Mouse (Mus musculus) liver, embryonic 12.5 days (tissue): ENCODE measurements around the gene Ppp1r36. TPM values are rescaled to one million over a fixed set of nuclear protein-coding genes. Genes with fewer than 3 reads are reported as not detected.
"Not testable (repeated sequence)": the region's sequence is repeated elsewhere in the genome, so short reads cannot be mapped to it uniquely, and the experiment has no call there.

Experiments
- ATAC-seq: fragments of 200-750 bp; cut with Nextera tagmentation; 2 replicates; pipeline ENCODE4 v1.8.0; 2017; ENCODE audit warnings: moderate number of reproducible peaks, mild to moderate bottlenecking, moderate library complexity
- H3K27ac ChIP-seq: fragments of 300-500 bp; sonication (generic); 2 replicates; pipeline ENCODE4 v1.5.1; 2016; ENCODE audit warnings: mild to moderate bottlenecking
- H3K27me3 ChIP-seq: fragments of 300-500 bp; sonication (generic); replicated peaks from 2 replicates; pipeline ENCODE4 v1.6.1; 2016; ENCODE audit warnings: mild to moderate bottlenecking, moderate library complexity
- H3K36me3 ChIP-seq: fragments of 300-500 bp; sonication (generic); 2 replicates; pipeline ENCODE4 v1.6.1; 2016; ENCODE audit warnings: mild to moderate bottlenecking, moderate library complexity
- H3K4me1 ChIP-seq: fragments of 300-500 bp; sonication (generic); 2 replicates; pipeline ENCODE4 v1.6.1; 2016
- H3K4me2 ChIP-seq: fragments of 300-500 bp; sonication (generic); 2 replicates; pipeline ENCODE4 v1.6.1; 2016; ENCODE audit warnings: mild to moderate bottlenecking, moderate library complexity
- H3K4me3 ChIP-seq: fragments of 300-500 bp; sonication (generic); 2 replicates; pipeline ENCODE4 v1.5.1; 2016; ENCODE audit warnings: mild to moderate bottlenecking, moderate library complexity
- H3K9ac ChIP-seq: fragments of 300-500 bp; sonication (generic); 2 replicates; pipeline ENCODE4 v1.6.1; 2016; ENCODE audit warnings: mild to moderate bottlenecking, moderate library complexity
- H3K9me3 ChIP-seq: fragments of 300-500 bp; sonication (generic); replicated peaks from 2 replicates; pipeline ENCODE4 v1.6.1; 2016; ENCODE audit warnings: mild to moderate bottlenecking, moderate library complexity
- WGBS: fragments of 180-500 bp; shearing (Covaris S2); methylation state at CpG from one replicate; pipeline ENCODE4 v1.1.7; 2016; ENCODE audit not compliant: insufficient replicate concordance; 5-methylcytosine and 5-hydroxymethylcytosine counted together
- polyA plus RNA-seq: library from polyadenylated mRNA; unstranded; fragments of >200 nt; fragmentation: Nextera tagmentation; extraction: Ambion mirVana; gene quantifications from 2 replicates; pipeline ENCODE4 v1.2.1, GENCODE M21; 2016

Ppp1r36 gene
- polyA plus RNA-seq, 1 experiment from 2014 or later = 0.18 TPM

GRCm38 (mm10) chr12:76430879-76431406 lies 13.6 kb downstream of the Ppp1r36 start:
- H3K9ac ChIP-seq = no peak overlapping the region
- peaks cover 53% of the 10 kb centered on the region for H3K27me3 ChIP-seq
- H3K9me3 ChIP-seq = no peaks in the 10 kb centered on the region
- no peaks in the 10 kb centered on the region for H3K4me1 ChIP-seq
- H3K4me3 ChIP-seq = no peak overlapping the region
- no peak overlapping the region for H3K27ac ChIP-seq
- ATAC-seq = no peak
- H3K4me2 ChIP-seq = no peak overlapping the region
- WGBS = 45% methylated on average over 5 of the region's 5 CpGs
- H3K36me3 ChIP-seq = no peaks in the 10 kb centered on the region

- H3K4me2 ChIP-seq = no peak overlapping the region
- no peak for ATAC-seq
Observed at GRCm38 (mm10) chr12:76431431-76431830, 14.1 kb downstream of the Ppp1r36 start.

GRCm38 (mm10) chr12:76434111-76434510 lies 16.8 kb downstream of the Ppp1r36 start:
- no peak for ATAC-seq
- no peaks in the 10 kb centered on the region for H3K4me1 ChIP-seq
- no peaks in the 10 kb centered on the region for H3K36me3 ChIP-seq
- H3K27me3 ChIP-seq = peaks cover 54% of the 10 kb centered on the region
- H3K4me2 ChIP-seq = no peak overlapping the region
- H3K9me3 ChIP-seq = no peaks in the 10 kb centered on the region
- WGBS = 38% methylated on average over 7 of the region's 7 CpGs
- no peak overlapping the region for H3K4me3 ChIP-seq
- H3K9ac ChIP-seq = no peak overlapping the region
- no peak overlapping the region for H3K27ac ChIP-seq

More at GRCm38 (mm10) chr12:76431431-76431830, 14.1 kb downstream of the Ppp1r36 start:
- H3K4me1 ChIP-seq = no peaks in the 10 kb centered on the region
- no peak overlapping the region for H3K27ac ChIP-seq
- H3K27me3 ChIP-seq = peaks cover 53% of the 10 kb centered on the region
- H3K36me3 ChIP-seq = no peaks in the 10 kb centered on the region
- H3K4me3 ChIP-seq = no peak overlapping the region
- 69% methylated on average over 6 of the region's 6 CpGs for WGBS
- no peaks in the 10 kb centered on the region for H3K9me3 ChIP-seq
- no peak overlapping the region for H3K9ac ChIP-seq

DNA sequence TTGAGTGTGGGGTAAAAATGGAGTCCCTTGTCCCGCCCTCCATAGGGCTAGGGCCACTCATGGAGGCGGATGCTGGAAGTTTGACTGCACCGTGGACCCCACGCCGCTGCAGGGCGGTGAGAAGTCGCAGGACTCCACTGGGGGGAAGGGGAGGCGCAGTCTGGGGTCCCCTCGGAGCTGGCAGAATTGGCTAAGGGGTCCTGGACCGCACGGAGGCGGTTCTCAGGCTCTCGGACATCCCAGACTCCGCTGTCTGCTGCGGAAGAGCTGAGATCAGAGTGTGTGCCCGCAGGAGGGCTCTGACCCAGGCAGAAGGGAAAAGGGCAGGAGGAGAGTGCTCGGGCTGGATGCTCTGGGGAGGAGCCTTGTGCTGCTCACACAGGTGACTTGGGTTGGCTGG lies 17.7 kb downstream of the Ppp1r36 start:
- no peaks in the 10 kb centered on the region for H3K36me3 ChIP-seq
- 4% methylated on average over 17 of the region's 17 CpGs for WGBS
- ATAC-seq = no peak
- H3K9ac ChIP-seq = no peak overlapping the region
- no peaks in the 10 kb centered on the region for H3K4me1 ChIP-seq
- H3K27me3 ChIP-seq = peaks cover 54% of the 10 kb centered on the region
- no peaks in the 10 kb centered on the region for H3K9me3 ChIP-seq
- no peak overlapping the region for H3K27ac ChIP-seq
- peak overlapping the region; percentile 36 for H3K4me3 ChIP-seq
- H3K4me2 ChIP-seq = peak overlapping the region; percentile 54

- Histone ChIP-seq H3K4me3 (no peak overlapping the region), H3K27ac (no peak overlapping the region), H3K9ac (no peak overlapping the region), H3K9me3 (no peaks in the 10 kb centered on the region), H3K27me3 (peaks cover 54% of the 10 kb centered on the region), H3K4me2 (peak overlapping the region; percentile 54; the same call in 1 of the 2 replicates), H3K36me3 (no peaks in the 10 kb centered on the region), H3K4me1 (no peaks in the 10 kb centered on the region)
- 45% methylated on average over 8 of the region's 8 CpGs for WGBS
- ATAC-seq = no peak
Observed at GRCm38 (mm10) chr12:76435549-76435948, 18.2 kb downstream of the Ppp1r36 start.

DNA sequence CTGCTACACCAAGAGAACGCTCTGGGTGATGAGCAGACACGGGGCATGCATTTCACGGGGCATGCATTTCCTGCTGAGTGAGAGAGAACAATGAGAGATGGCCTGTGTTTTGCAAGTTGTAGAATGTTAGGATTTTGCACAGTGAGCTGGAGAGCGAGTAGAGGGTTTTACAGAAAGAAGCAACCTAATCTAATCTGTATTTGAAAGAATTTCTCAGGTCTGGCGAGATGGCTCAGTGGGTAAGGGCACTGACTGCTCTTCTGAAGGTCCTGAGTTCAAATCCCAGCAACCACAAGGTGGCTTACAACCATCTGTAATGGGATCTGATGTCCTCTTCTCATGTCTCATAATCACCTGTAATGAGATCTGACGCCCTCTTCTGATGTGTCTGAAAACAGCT lies 26.1 kb downstream of the Ppp1r36 start:
- not testable (repeated sequence) for H3K4me2 ChIP-seq, H3K27me3 ChIP-seq, H3K4me1 ChIP-seq, H3K9ac ChIP-seq, ATAC-seq, H3K36me3 ChIP-seq, H3K4me3 ChIP-seq, H3K9me3 ChIP-seq, H3K27ac ChIP-seq
- WGBS = 67% methylated on average over 6 of the region's 6 CpGs

DNA sequence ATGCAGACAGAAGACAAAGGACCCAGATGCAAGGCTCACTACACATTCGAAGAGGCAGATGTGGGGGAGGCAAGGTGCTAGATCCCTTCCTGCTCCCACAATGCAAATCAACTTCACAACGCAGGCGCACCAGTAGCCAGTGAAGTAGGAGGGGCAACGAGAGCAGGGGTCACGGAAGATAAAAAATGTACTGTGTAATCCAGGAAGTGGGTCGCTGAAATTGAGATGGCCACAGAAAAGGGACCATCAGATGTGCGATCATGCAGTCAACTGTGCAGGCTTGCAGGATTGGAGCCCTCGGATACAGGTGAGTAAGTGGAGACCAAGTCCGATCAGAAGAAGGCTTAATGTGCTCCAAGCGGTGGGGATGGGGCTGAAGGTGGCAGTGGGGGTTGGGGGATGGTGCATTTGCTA lies 27.0 kb downstream of the Ppp1r36 start:
- no peaks in the 10 kb centered on the region for H3K36me3 ChIP-seq
- no peak overlapping the region for H3K27ac ChIP-seq
- peak overlapping the region; percentile 48 for H3K4me3 ChIP-seq
- ATAC-seq = no peak
- H3K4me2 ChIP-seq = peak overlapping the region; percentile 41
- 0 out of 2 replicates have a peak overlapping the region, but pooled peaks have one; percentile 17 for H3K9ac ChIP-seq
- H3K4me1 ChIP-seq = peaks cover 10% of the 10 kb centered on the region
- H3K27me3 ChIP-seq = no peaks in the 10 kb centered on the region
- WGBS = 39% methylated on average over 10 of the region's 10 CpGs
- no peaks in the 10 kb centered on the region for H3K9me3 ChIP-seq

- 67% methylated on average over 6 of the region's 6 CpGs for WGBS
- H3K27me3 ChIP-seq = no peaks in the 10 kb centered on the region
- no peak for ATAC-seq
- no peak overlapping the region for H3K9ac ChIP-seq
- H3K36me3 ChIP-seq = no peaks in the 10 kb centered on the region
- no peak overlapping the region for H3K27ac ChIP-seq
- peak overlapping the region; percentile 48 for H3K4me3 ChIP-seq
- H3K9me3 ChIP-seq = no peaks in the 10 kb centered on the region
- H3K4me2 ChIP-seq = peak overlapping the region; percentile 41
- H3K4me1 ChIP-seq = peaks cover 10% of the 10 kb centered on the region
Observed at GRCm38 (mm10) chr12:76444862-76445261, 27.5 kb downstream of the Ppp1r36 start.

GRCm38 (mm10) chr12:76446201-76446600 lies 28.9 kb downstream of the Ppp1r36 start:
- Histone ChIP-seq H3K27ac (no peak overlapping the region), H3K36me3 (no peaks in the 10 kb centered on the region), H3K9me3 (no peaks in the 10 kb centered on the region), H3K4me2 (0 out of 2 replicates have a peak overlapping the region, but pooled peaks have one; percentile 1), H3K4me3 (no peak overlapping the region), H3K9ac (no peak overlapping the region), H3K27me3 (no peaks in the 10 kb centered on the region), H3K4me1 (peaks cover 10% of the 10 kb centered on the region)
- ATAC-seq = no peak
- WGBS = 75% methylated on average over 11 of the region's 11 CpGs

DNA sequence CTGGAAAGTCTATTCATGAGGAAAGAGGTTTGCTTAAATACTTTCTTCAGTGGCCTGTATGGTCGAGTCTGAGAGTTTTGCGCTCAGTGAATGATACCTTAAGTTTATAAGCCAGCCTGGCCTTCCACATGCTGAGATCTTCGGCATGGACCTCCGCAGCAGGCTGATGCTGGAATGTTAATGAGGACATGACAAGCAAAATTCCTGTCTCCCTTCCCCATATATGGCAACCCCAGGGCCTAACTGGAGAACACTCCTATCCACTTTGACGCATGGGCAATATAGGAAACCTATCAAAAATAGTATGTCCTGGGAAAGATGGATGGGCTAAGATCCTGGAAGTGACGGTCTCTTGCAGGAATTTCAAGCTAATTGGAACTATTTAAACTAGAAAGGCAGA lies 30.8 kb downstream of the Ppp1r36 start:
- no peak overlapping the region for H3K4me3 ChIP-seq
- no peaks in the 10 kb centered on the region for H3K9me3 ChIP-seq
- H3K4me2 ChIP-seq = no peak overlapping the region
- H3K36me3 ChIP-seq = no peaks in the 10 kb centered on the region
- H3K9ac ChIP-seq = no peak overlapping the region
- no peak overlapping the region for H3K27ac ChIP-seq
- WGBS = 70% methylated on average over 6 of the region's 6 CpGs
- no peak for ATAC-seq
- peaks cover 10% of the 10 kb centered on the region for H3K4me1 ChIP-seq
- H3K27me3 ChIP-seq = no peaks in the 10 kb centered on the region

DNA sequence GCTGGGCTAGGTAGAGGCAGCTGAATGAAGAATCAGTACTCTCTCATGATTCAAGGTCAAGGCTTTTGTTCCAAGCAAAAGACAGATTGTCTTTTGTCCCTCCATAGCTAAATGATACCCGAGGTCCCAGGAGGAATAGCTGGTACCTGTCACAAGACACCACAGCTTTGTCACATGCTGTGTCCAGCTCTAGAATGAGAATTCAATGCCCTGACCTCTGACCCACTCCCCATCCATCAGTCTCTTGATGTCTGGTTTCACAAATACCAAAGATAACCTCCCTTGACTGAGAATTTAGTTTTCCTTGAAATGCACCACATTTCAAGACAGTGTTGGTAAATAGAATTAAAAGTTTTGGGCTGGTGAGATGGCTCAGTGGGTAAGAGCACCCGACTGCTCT lies 34.9 kb downstream of the Ppp1r36 start:
- Histone ChIP-seq H3K9me3 (no peaks in the 10 kb centered on the region), H3K27me3 (no peaks in the 10 kb centered on the region; the same call in 1 of the 2 replicates), H3K36me3 (no peaks in the 10 kb centered on the region), H3K27ac (no peak overlapping the region), H3K4me1 (no peaks in the 10 kb centered on the region), H3K4me3 (no peak overlapping the region), H3K4me2 (no peak overlapping the region), H3K9ac (no peak overlapping the region)
- no peak for ATAC-seq
- 53% methylated on average over 2 of the region's 2 CpGs for WGBS

DNA sequence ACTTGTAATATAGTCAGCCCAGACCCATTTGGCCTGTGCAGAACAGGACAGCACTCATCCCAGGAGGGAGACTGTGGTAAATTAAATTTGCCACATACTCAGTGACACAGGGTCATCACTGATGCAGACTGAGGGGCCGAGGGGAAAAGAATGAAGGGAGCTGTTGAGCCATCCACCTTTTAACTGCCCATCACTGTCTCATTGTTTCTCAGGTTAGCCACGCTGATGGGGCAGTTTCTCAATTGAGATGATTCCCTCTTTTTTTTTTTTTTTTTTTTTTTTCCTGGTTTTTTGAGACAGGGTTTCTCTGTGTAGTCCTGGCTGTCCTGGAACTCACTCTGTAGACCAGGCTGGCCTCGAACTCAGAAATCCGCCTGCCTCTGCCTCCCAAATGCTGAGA lies 41.1 kb downstream of the Ppp1r36 start:
- 76% methylated on average over 4 of the region's 4 CpGs for WGBS
- H3K27me3 ChIP-seq, ATAC-seq, H3K9ac ChIP-seq, H3K4me1 ChIP-seq, H3K4me3 ChIP-seq, H3K27ac ChIP-seq, H3K9me3 ChIP-seq, H3K4me2 ChIP-seq, H3K36me3 ChIP-seq: not testable (repeated sequence)

DNA sequence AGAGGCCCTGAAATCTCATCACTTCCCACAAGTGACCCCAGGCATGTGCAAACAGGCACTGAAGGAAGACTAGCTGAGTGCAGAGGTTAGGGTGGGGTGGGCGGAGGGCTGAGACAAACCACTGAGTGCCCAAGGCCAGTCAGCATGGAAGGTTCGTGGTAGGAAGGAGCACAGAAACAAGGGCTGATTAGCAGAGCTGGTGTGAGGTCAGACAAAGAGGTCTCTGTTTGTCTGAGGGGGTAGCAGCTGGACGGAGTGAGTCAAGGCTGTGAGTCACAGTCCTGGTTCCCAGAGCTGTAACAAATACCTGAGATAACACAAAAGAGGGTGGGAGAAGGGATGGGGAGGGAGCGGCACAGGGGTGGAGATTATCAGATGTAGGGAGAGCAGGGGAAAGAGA lies 41.7 kb downstream of the Ppp1r36 start:
- Histone ChIP-seq H3K4me2 (no peak overlapping the region), H3K36me3 (no peaks in the 10 kb centered on the region), H3K27ac (no peak overlapping the region), H3K4me1 (no peaks in the 10 kb centered on the region), H3K9me3 (no peaks in the 10 kb centered on the region), H3K4me3 (no peak overlapping the region), H3K9ac (no peak overlapping the region), H3K27me3 (no peaks in the 10 kb centered on the region)
- 41% methylated on average over 4 of the region's 4 CpGs for WGBS
- ATAC-seq = no peak
